Mouse (Mus musculus): ENCODE measurements around the gene Arid3a.
A peak's percentile ranks its signal among the peaks of the same experiment; 100 is the strongest.
"Not testable (repeated sequence)": the region's sequence is repeated elsewhere in the genome, so short reads cannot be mapped to it uniquely, and the experiment has no call there.

Arid3a gene

GRCm38 (mm10) chr10:79926491-79927323 is at the start of gene Arid3a:
TSS of gene Arid3a (plus strand) at chr10:79927043.
- ATAC-seq (ENCODE audit: low TSS enrichment) = peak; percentile 68

GRCm38 (mm10) chr10:79877174-79877573 is 49.7 kb upstream of the Arid3a start:
- no peak for ATAC-seq (ENCODE audit: low TSS enrichment)

- no peak for ATAC-seq (ENCODE audit: low TSS enrichment)
Measured at GRCm38 (mm10) chr10:79877757-79878156, 49.1 kb upstream of the Arid3a start.

- no peak for ATAC-seq (ENCODE audit: low TSS enrichment)
Measured at GRCm38 (mm10) chr10:79879527-79879926, 47.3 kb upstream of the Arid3a start.

- ATAC-seq (ENCODE audit: low TSS enrichment) = no peak
Measured at GRCm38 (mm10) chr10:79880721-79881120, 46.1 kb upstream of the Arid3a start.

- ATAC-seq (ENCODE audit: low TSS enrichment) = no peak
Measured at GRCm38 (mm10) chr10:79881981-79882380, 44.9 kb upstream of the Arid3a start.

- ATAC-seq (ENCODE audit: low TSS enrichment) = peak; percentile 85
Measured at GRCm38 (mm10) chr10:79883297-79884084, 43.4 kb upstream of the Arid3a start.

GRCm38 (mm10) chr10:79884446-79884845 is 42.4 kb upstream of the Arid3a start:
- ATAC-seq (ENCODE audit: low TSS enrichment) = no peak

GRCm38 (mm10) chr10:79884938-79885337 is 41.9 kb upstream of the Arid3a start:
- not testable (repeated sequence) for ATAC-seq (ENCODE audit: low TSS enrichment)

- no peak for ATAC-seq (ENCODE audit: low TSS enrichment)
Measured at GRCm38 (mm10) chr10:79886054-79886453, 40.8 kb upstream of the Arid3a start, which contains the start of gene Elane. TSS of gene Elane (plus strand) at chr10:79886247.

GRCm38 (mm10) chr10:79886611-79887010 is 40.2 kb upstream of the Arid3a start:
- ATAC-seq (ENCODE audit: low TSS enrichment) = no peak

- no peak for ATAC-seq (ENCODE audit: low TSS enrichment)
Measured at GRCm38 (mm10) chr10:79889386-79889785, 37.5 kb upstream of the Arid3a start.

- ATAC-seq (ENCODE audit: low TSS enrichment) = no peak
Measured at GRCm38 (mm10) chr10:79890670-79891069, 36.2 kb upstream of the Arid3a start, which contains the start of gene Cfd. TSS of gene Cfd (plus strand) at chr10:79890853.

- peak; percentile 73; the same call in 1 of the 2 replicates for ATAC-seq (ENCODE audit: low TSS enrichment)
Measured at GRCm38 (mm10) chr10:79892451-79893118, 34.3 kb upstream of the Arid3a start.

- no peak for ATAC-seq (ENCODE audit: low TSS enrichment)
Measured at GRCm38 (mm10) chr10:79896306-79896705, 30.5 kb upstream of the Arid3a start.

GRCm38 (mm10) chr10:79896814-79897213 is 30.0 kb upstream of the Arid3a start:
- no peak for ATAC-seq (ENCODE audit: low TSS enrichment)

- no peak for ATAC-seq (ENCODE audit: low TSS enrichment)
Measured at GRCm38 (mm10) chr10:79897316-79898245, 29.3 kb upstream of the Arid3a start.

- peak; percentile 87 for ATAC-seq (ENCODE audit: low TSS enrichment)
Measured at GRCm38 (mm10) chr10:79900951-79901410, 25.9 kb upstream of the Arid3a start.

- ATAC-seq (ENCODE audit: low TSS enrichment) = no peak
Measured at GRCm38 (mm10) chr10:79906712-79907111, 20.1 kb upstream of the Arid3a start.

GRCm38 (mm10) chr10:79907415-79907814 is 19.4 kb upstream of the Arid3a start:
- ATAC-seq (ENCODE audit: low TSS enrichment) = no peak

Measured in frontal cortex, adult (tissue).